Mouse (Mus musculus) myocyte (in vitro differentiated cells): ENCODE data around the gene Tsc22d2. TPM values are rescaled to one million over a fixed set of nuclear protein-coding genes. Genes with fewer than 3 reads are reported as not detected.

Source experiments
- H3K27me3 ChIP-seq: one replicate; pipeline ENCODE4 v1.6.1; 2011; ENCODE audit not compliant: control insufficient read depth, insufficient read depth, insufficient read length
- H3K36me3 ChIP-seq: one replicate; pipeline ENCODE4 v1.6.1; 2011; ENCODE audit not compliant: control insufficient read depth, insufficient read depth
- H3K4me2 ChIP-seq: one replicate; pipeline ENCODE4 v1.6.1; 2011; ENCODE audit warnings: low read depth, control low read depth
- H3K4me3 ChIP-seq: one replicate; pipeline ENCODE4 v1.5.1; 2011; ENCODE audit warnings: mild to moderate bottlenecking, control low read depth, moderate library complexity
- H3K79me2 ChIP-seq: one replicate; pipeline ENCODE4 v1.6.1; 2011; ENCODE audit not compliant: control insufficient read depth, insufficient read depth
- H3ac ChIP-seq: one replicate; pipeline ENCODE4 v1.6.1; 2011; ENCODE audit not compliant: control insufficient read depth, insufficient read length
- CEBPB ChIP-seq: IDR thresholded peaks from 2 replicates; pipeline ENCODE4 v1.6.1; 2011; ENCODE audit warnings: mild to moderate bottlenecking, moderate library complexity; ENCODE audit not compliant: poor library complexity, insufficient read depth, severe bottlenecking
- E2F4 ChIP-seq: IDR thresholded peaks from one replicate; pipeline ENCODE4 v1.6.1; 2011; ENCODE audit warnings: mild to moderate bottlenecking, control low read depth, moderate library complexity; ENCODE audit not compliant: insufficient read depth
- MAX ChIP-seq: IDR thresholded peaks from one replicate; pipeline ENCODE4 v1.6.1; 2011; ENCODE audit warnings: low read depth, mild to moderate bottlenecking, control low read depth
- MYOD1 ChIP-seq, 3 experiments: IDR thresholded peaks; one replicate each; pipeline ENCODE4 v1.6.1; 2011; ENCODE audit warnings: control low read depth in 2 of 3, low read depth in 2 of 3, mild to moderate bottlenecking in 2 of 3, moderate library complexity in 1 of 3; ENCODE audit not compliant: insufficient read length in 2 of 3, control insufficient read depth in 1 of 3
- MYOG ChIP-seq, 3 experiments: IDR thresholded peaks; one replicate each; pipeline ENCODE4 v1.6.1; 2011; ENCODE audit warnings: control low read depth in 2 of 3, low read depth in 2 of 3, mild to moderate bottlenecking in 2 of 3; ENCODE audit not compliant: insufficient read length in 2 of 3, control insufficient read depth in 1 of 3, insufficient read depth in 1 of 3
- POLR2A ChIP-seq: IDR thresholded peaks from one replicate; pipeline ENCODE4 v1.6.1; 2011; ENCODE audit warnings: low read depth, mild to moderate bottlenecking, control low read depth, moderate library complexity; ENCODE audit not compliant: insufficient read length
- POLR2AphosphoS2 ChIP-seq: IDR thresholded peaks from one replicate; pipeline ENCODE4 v1.6.1; 2011; ENCODE audit warnings: low read depth, control low read depth; ENCODE audit not compliant: insufficient read length
- REST ChIP-seq: IDR thresholded peaks from one replicate; pipeline ENCODE4 v1.6.1; 2011; ENCODE audit warnings: mild to moderate bottlenecking, control low read depth, moderate library complexity; ENCODE audit not compliant: insufficient read depth, insufficient read length
- SRF ChIP-seq: IDR thresholded peaks from one replicate; pipeline ENCODE4 v1.6.1; 2011; ENCODE audit warnings: low read depth; ENCODE audit not compliant: control insufficient read depth, insufficient read length
- TCF12 ChIP-seq: IDR thresholded peaks from one replicate; pipeline ENCODE4 v1.6.1; 2011; ENCODE audit warnings: mild to moderate bottlenecking, control low read depth; ENCODE audit not compliant: poor library complexity, insufficient read depth, severe bottlenecking
- TCF3 ChIP-seq: IDR thresholded peaks from one replicate; pipeline ENCODE4 v1.6.1; 2011; ENCODE audit warnings: low read depth, control low read depth; ENCODE audit not compliant: insufficient read length
- USF1 ChIP-seq: IDR thresholded peaks from one replicate; pipeline ENCODE4 v1.6.1; 2011; ENCODE audit warnings: low read depth, mild to moderate bottlenecking, control low read depth, moderate library complexity
- polyA plus RNA-seq: library from polyadenylated mRNA; unstranded; fragments of >200 nt; fragmentation: generic; extraction: Trizol; gene quantifications from one replicate; pipeline ENCODE4 v1.2.1, GENCODE M21; 2012; ENCODE audit warnings: missing spikeins

Tsc22d2 gene
- polyA plus RNA-seq, 1 experiment: 14.2 TPM

- H3ac ChIP-seq: no peak overlapping the region
- TF ChIP-seq TCF3 (no peak), E2F4 (no peak), MAX (no peak)
- H3K79me2 ChIP-seq: no peaks in the 10 kb centered on the region
- H3K4me2 ChIP-seq: no peak overlapping the region
- no peak overlapping the region for H3K4me3 ChIP-seq
- no peaks in the 10 kb centered on the region for H3K27me3 ChIP-seq
- no peaks in the 10 kb centered on the region for H3K36me3 ChIP-seq
Observed at GRCm38 (mm10) chr3:58485883-58486282, 71.4 kb downstream of the Tsc22d2 start.

GRCm38 (mm10) chr3:58487121-58487520 is 72.6 kb downstream of the Tsc22d2 start:
- Histone ChIP-seq H3K79me2 (no peaks in the 10 kb centered on the region), H3K4me2 (no peak overlapping the region), H3K36me3 (no peaks in the 10 kb centered on the region), H3ac (no peak overlapping the region), H3K4me3 (no peak overlapping the region), H3K27me3 (no peaks in the 10 kb centered on the region)
- TF ChIP-seq TCF12 (no peak), POLR2AphosphoS2 (no peak), CEBPB (no peak), MYOG (IDR thresholded peaks at IDR 0.05; ENCODE audit: control insufficient read depth in 1 of 3, insufficient read depth in 1 of 3, insufficient read length in 2 of 3, low read depth in 2 of 3) (no peak), MYOD1 (IDR thresholded peaks at IDR 0.05; ENCODE audit: control insufficient read depth in 1 of 3, insufficient read length in 2 of 3, low read depth in 2 of 3) (no peak), SRF (no peak), USF1 (no peak), MAX (no peak), POLR2A (no peak), REST (no peak), E2F4 (no peak), TCF3 (no peak)

- TF ChIP-seq MYOD1 (IDR thresholded peaks at IDR 0.05; ENCODE audit: control insufficient read depth in 1 of 3, insufficient read length in 2 of 3, low read depth in 2 of 3) (no peak), TCF3 (no peak), POLR2A (no peak), SRF (no peak), REST (no peak), POLR2AphosphoS2 (no peak), E2F4 (no peak), MYOG (IDR thresholded peaks at IDR 0.05; ENCODE audit: control insufficient read depth in 1 of 3, insufficient read depth in 1 of 3, insufficient read length in 2 of 3, low read depth in 2 of 3) (no peak), TCF12 (no peak), USF1 (no peak), MAX (no peak), CEBPB (no peak)
- no peak overlapping the region for H3K4me2 ChIP-seq
- no peak overlapping the region for H3ac ChIP-seq
- H3K27me3 ChIP-seq: no peaks in the 10 kb centered on the region
- no peaks in the 10 kb centered on the region for H3K36me3 ChIP-seq
- no peaks in the 10 kb centered on the region for H3K79me2 ChIP-seq
- H3K4me3 ChIP-seq: no peak overlapping the region
Observed at GRCm38 (mm10) chr3:58487999-58488775, 73.7 kb downstream of the Tsc22d2 start.

GRCm38 (mm10) chr3:58490787-58491186 is 76.3 kb downstream of the Tsc22d2 start:
- Histone ChIP-seq H3K4me3 (no peak overlapping the region), H3K27me3 (no peaks in the 10 kb centered on the region), H3K79me2 (no peaks in the 10 kb centered on the region), H3K4me2 (no peak overlapping the region), H3ac (no peak overlapping the region), H3K36me3 (no peaks in the 10 kb centered on the region)
- TF ChIP-seq MAX (no peak), CEBPB (no peak), TCF12 (no peak), POLR2A (no peak), USF1 (no peak), E2F4 (no peak), MYOG (IDR thresholded peaks at IDR 0.05; ENCODE audit: control insufficient read depth in 1 of 3, insufficient read depth in 1 of 3, insufficient read length in 2 of 3, low read depth in 2 of 3) (no peak), REST (no peak), SRF (no peak), TCF3 (no peak), POLR2AphosphoS2 (no peak), MYOD1 (IDR thresholded peaks at IDR 0.05; ENCODE audit: control insufficient read depth in 1 of 3, insufficient read length in 2 of 3, low read depth in 2 of 3) (no peak)

- Histone ChIP-seq H3ac (no peak overlapping the region), H3K4me3 (no peak overlapping the region), H3K4me2 (no peak overlapping the region), H3K27me3 (no peaks in the 10 kb centered on the region), H3K36me3 (no peaks in the 10 kb centered on the region), H3K79me2 (no peaks in the 10 kb centered on the region)
- no peak for TF ChIP-seq USF1
- no peak for TF ChIP-seq CEBPB
- no peak for TF ChIP-seq MYOD1 (IDR thresholded peaks at IDR 0.05; ENCODE audit: control insufficient read depth in 1 of 3, insufficient read length in 2 of 3, low read depth in 2 of 3)
- TF ChIP-seq TCF3: no peak
- TF ChIP-seq POLR2AphosphoS2: no peak
- no peak for TF ChIP-seq MAX
- no peak for TF ChIP-seq SRF
- no peak for TF ChIP-seq E2F4
- TF ChIP-seq POLR2A: no peak
- TF ChIP-seq TCF12: no peak
- TF ChIP-seq REST: no peak
- no peak for TF ChIP-seq MYOG (IDR thresholded peaks at IDR 0.05; ENCODE audit: control insufficient read depth in 1 of 3, insufficient read depth in 1 of 3, insufficient read length in 2 of 3, low read depth in 2 of 3)
Observed at GRCm38 (mm10) chr3:58493621-58494020, 79.1 kb downstream of the Tsc22d2 start.
